Mouse (Mus musculus) forebrain, embryonic 16.5 days (tissue): ENCODE data around the gene Prkch. TPM values are rescaled to one million over a fixed set of nuclear protein-coding genes. Genes with fewer than 3 reads are reported as not detected.

Experiments used
- ATAC-seq: fragments of 200-750 bp; cut with Nextera tagmentation; 2 replicates; pipeline ENCODE4 v1.8.0; 2017; ENCODE audit warnings: mild to moderate bottlenecking, moderate library complexity
- H3K27ac ChIP-seq: fragments of 300-500 bp; sonication (generic); 2 replicates; pipeline ENCODE4 v1.5.1; 2014; ENCODE audit warnings: low read length, control low read depth
- H3K27me3 ChIP-seq: fragments of 300-500 bp; sonication (generic); replicated peaks from 2 replicates; pipeline ENCODE4 v1.6.1; 2014; ENCODE audit warnings: low read length; ENCODE audit not compliant: control insufficient read depth, insufficient read depth
- H3K36me3 ChIP-seq: fragments of 300-500 bp; sonication (generic); 2 replicates; pipeline ENCODE4 v1.6.1; 2014; ENCODE audit not compliant: control insufficient read depth, insufficient read depth
- H3K4me1 ChIP-seq: fragments of 300-500 bp; sonication (generic); replicated peaks from 2 replicates; pipeline ENCODE4 v1.6.1; 2014; ENCODE audit warnings: low read length; ENCODE audit not compliant: control insufficient read depth, insufficient read depth
- H3K4me2 ChIP-seq: fragments of 300-500 bp; sonication (generic); 2 replicates; pipeline ENCODE4 v1.6.1; 2014; ENCODE audit warnings: mild to moderate bottlenecking, low read length, control low read depth
- H3K4me3 ChIP-seq: fragments of 300-500 bp; sonication (generic); replicated peaks from 2 replicates; pipeline ENCODE4 v1.5.1; 2014; ENCODE audit warnings: mild to moderate bottlenecking, low read length, control low read depth
- H3K9ac ChIP-seq: fragments of 300-500 bp; sonication (generic); replicated peaks from 2 replicates; pipeline ENCODE4 v1.6.1; 2014; ENCODE audit warnings: low read depth, low read length, control low read depth
- H3K9me3 ChIP-seq: fragments of 300-500 bp; sonication (generic); 2 replicates; pipeline ENCODE4 v1.6.1; 2016; ENCODE audit warnings: low read length; ENCODE audit not compliant: control insufficient read depth
- WGBS: fragments of 180-500 bp; shearing (Covaris S2); extraction: QIAGEN DNeasy Blood & Tissue Kit; methylation state at CpG from one replicate; pipeline ENCODE4 v1.1.7; 2014; 5-methylcytosine and 5-hydroxymethylcytosine counted together
- polyA plus RNA-seq: library from polyadenylated mRNA; unstranded; fragments of >200 nt; fragmentation: Nextera tagmentation; extraction: Ambion mirVana; gene quantifications from 2 replicates; pipeline ENCODE4 v1.2.1, GENCODE M21; 2015

Prkch gene
- polyA plus RNA-seq, 1 experiment from 2014 or later, result 4.3 TPM

DNA sequence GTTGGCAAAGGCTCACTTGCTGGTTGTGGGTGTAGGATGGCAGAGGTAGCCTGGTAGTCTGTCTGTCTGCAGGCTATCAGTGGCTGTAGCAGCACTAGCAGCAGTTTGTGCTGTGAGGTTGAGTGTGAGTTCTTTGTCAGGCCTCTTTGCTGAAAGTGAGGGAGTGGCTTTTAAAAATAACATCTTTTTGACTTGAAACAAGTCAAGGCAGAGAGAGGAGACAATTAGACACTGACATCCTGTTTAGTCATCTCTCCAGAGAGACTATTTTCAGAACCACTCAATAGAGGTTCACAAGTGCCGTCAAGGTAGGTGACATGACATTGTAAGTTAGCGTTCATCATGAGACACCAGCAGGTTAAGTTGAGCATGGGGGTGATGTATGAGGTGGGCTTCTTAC lies 63.1 kb downstream of the Prkch start:
- H3K9me3 ChIP-seq, result no peaks in the 10 kb centered on the region
- no peak overlapping the region for H3K4me2 ChIP-seq
- 91% methylated on average over 2 of the region's 2 CpGs for WGBS
- ATAC-seq, result no peak
- H3K9ac ChIP-seq, result no peak overlapping the region
- H3K27me3 ChIP-seq, result no peaks in the 10 kb centered on the region
- H3K4me1 ChIP-seq, result no peaks in the 10 kb centered on the region
- no peak overlapping the region for H3K4me3 ChIP-seq
- H3K36me3 ChIP-seq, result no peaks in the 10 kb centered on the region
- no peak overlapping the region for H3K27ac ChIP-seq

DNA sequence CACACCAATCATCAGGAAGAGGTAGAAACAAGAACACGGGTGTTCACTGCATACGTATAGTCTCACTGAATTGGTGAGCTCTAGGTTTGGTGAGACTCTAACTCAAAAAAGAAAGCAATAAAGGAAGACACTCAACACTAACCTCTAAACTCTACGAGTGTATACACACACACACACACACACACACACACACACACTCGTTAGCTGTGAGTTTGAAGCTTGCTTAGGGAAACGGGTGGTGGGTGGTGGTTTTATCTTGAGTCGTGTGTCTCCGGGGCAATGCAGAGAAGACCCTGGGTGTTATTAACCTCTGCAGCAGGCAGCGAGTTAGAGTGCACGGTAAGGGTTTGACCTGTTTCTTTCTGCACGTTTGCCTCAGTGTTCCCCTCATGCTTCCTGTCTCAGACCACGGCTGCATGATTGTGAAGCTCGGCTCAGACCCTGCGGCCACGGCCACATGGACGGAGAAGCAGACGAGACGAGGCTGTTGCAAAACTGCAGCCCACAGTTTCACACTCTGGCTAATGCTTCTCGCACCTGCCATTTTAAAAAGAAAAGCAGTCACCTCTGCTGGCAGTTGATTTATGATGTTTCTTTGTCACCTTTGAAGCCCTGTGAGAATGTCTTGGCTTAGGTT lies 72.1 kb downstream of the Prkch start:
- H3K9ac ChIP-seq, result no peak overlapping the region
- no peak overlapping the region for H3K27ac ChIP-seq
- WGBS, result 74% methylated on average over 18 of the region's 18 CpGs
- no peak overlapping the region for H3K4me3 ChIP-seq
- H3K27me3 ChIP-seq, result no peaks in the 10 kb centered on the region
- H3K4me2 ChIP-seq, result no peak overlapping the region
- H3K9me3 ChIP-seq, result no peaks in the 10 kb centered on the region
- no peak for ATAC-seq
- H3K36me3 ChIP-seq, result no peaks in the 10 kb centered on the region
- H3K4me1 ChIP-seq, result no peaks in the 10 kb centered on the region

DNA sequence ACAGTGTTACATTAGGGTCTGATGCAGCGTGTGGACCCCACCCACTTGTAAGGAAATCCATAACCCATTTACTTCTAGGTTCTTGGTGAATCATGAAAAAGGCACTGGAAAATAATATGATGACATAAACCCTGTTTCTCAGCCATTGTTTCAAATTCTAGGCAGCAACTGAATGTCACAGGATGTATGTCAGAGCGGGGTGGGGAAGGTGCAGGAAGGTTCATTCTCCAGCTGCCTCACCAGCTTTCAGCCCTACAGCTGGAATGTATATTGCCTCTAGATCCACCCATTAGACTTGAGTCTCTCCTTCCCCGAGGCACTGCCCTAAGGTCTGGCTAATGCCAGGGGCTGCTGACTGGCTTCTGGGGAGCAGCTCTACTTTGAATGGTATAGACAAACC lies 78.8 kb downstream of the Prkch start:
- no peaks in the 10 kb centered on the region for H3K9me3 ChIP-seq
- H3K4me1 ChIP-seq, result no peaks in the 10 kb centered on the region
- no peak overlapping the region for H3K4me2 ChIP-seq
- no peaks in the 10 kb centered on the region for H3K27me3 ChIP-seq
- H3K27ac ChIP-seq, result no peak overlapping the region
- 82% methylated on average over 3 of the region's 3 CpGs for WGBS
- no peak overlapping the region for H3K4me3 ChIP-seq
- H3K36me3 ChIP-seq, result no peaks in the 10 kb centered on the region
- H3K9ac ChIP-seq, result no peak overlapping the region
- no peak for ATAC-seq

DNA sequence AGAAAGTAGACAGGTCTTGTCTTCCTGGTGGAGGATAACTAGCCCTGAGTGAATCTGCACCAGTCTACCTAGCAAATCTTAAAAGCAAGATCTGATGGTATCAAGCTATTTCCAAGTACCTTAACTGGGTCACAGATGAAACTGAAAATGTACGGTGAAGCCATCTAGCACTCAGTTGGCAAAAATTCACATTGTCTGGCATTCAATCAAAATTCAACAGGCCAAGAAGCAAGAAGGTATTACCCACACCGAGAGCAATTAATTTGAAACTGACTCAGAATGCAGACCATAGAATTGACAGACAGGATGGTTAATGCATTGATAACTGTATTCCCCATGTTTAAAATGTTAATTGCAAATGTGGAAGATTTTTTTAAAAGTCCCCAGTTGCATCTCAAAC lies 82.1 kb downstream of the Prkch start:
- H3K9me3 ChIP-seq, result no peaks in the 10 kb centered on the region

GRCm38 (mm10) chr12:73667607-73668006 lies 83.0 kb downstream of the Prkch start:
- no peak overlapping the region for H3K9ac ChIP-seq
- H3K36me3 ChIP-seq, result no peaks in the 10 kb centered on the region
- H3K27ac ChIP-seq, result no peak overlapping the region
- no peaks in the 10 kb centered on the region for H3K27me3 ChIP-seq
- no peak overlapping the region for H3K4me2 ChIP-seq
- no peak for ATAC-seq
- H3K9me3 ChIP-seq, result no peaks in the 10 kb centered on the region
- 78% methylated on average over 7 of the region's 7 CpGs for WGBS
- peaks cover 9% of the 10 kb centered on the region for H3K4me1 ChIP-seq
- H3K4me3 ChIP-seq, result no peak overlapping the region

More for the DNA sequence above, 82.1 kb downstream of the Prkch start:
- no peak overlapping the region for H3K9ac ChIP-seq
- no peaks in the 10 kb centered on the region for H3K27me3 ChIP-seq
- no peak overlapping the region for H3K4me2 ChIP-seq
- H3K4me1 ChIP-seq, result peaks cover 4% of the 10 kb centered on the region
- no peak for ATAC-seq
- H3K27ac ChIP-seq, result no peak overlapping the region
- no peak overlapping the region for H3K4me3 ChIP-seq
- H3K36me3 ChIP-seq, result no peaks in the 10 kb centered on the region
- WGBS, result 66% methylated on average over 2 of the region's 2 CpGs

DNA sequence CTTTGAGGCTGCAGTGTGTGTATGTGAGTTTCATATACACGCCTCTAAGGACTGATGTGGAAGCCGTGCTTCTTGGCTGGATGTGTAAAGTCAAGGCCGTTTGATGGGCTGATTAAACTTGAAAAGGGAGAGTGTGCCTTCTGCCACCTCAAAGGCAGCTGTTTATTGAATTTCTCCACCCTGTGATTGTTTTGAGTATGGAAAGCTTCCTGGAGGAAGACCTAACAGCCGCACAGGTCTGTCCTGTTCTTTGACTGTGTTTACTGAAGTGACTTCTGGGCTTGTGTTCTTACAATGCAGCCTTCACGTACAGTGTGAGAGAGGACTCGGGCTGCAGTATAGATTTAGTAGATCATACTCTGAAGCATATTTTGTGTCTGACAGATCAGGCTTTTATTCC lies 86.1 kb downstream of the Prkch start:
- no peaks in the 10 kb centered on the region for H3K27me3 ChIP-seq
- no peak overlapping the region for H3K4me2 ChIP-seq
- 78% methylated on average over 6 of the region's 6 CpGs for WGBS
- H3K9me3 ChIP-seq, result no peaks in the 10 kb centered on the region
- H3K27ac ChIP-seq, result no peak overlapping the region
- H3K9ac ChIP-seq, result no peak overlapping the region
- H3K4me1 ChIP-seq, result peaks cover 13% of the 10 kb centered on the region
- ATAC-seq, result no peak; the same call in 1 of the 2 replicates
- H3K4me3 ChIP-seq, result no peak overlapping the region
- no peaks in the 10 kb centered on the region for H3K36me3 ChIP-seq

DNA sequence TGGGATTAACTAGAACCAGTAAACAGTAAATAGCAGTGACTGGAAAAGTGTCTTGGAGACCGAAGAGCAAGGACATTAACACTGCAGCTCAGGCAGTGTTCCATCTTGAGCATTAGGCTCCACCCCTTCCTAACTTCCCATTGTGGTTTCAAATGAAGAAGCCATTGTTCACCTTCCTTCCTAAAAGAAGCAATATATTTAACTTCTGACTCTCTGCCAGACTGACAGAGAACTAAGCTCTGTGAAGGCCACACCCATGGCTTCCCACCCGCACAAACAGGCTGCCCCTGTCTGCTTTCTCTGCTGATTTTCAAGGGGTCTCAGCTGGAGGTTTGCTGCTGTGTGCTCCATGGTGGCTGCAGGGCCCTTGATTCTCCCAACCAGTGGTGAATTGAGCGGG lies 86.9 kb downstream of the Prkch start:
- WGBS, result 26% methylated on average over 3 of the region's 3 CpGs

DNA sequence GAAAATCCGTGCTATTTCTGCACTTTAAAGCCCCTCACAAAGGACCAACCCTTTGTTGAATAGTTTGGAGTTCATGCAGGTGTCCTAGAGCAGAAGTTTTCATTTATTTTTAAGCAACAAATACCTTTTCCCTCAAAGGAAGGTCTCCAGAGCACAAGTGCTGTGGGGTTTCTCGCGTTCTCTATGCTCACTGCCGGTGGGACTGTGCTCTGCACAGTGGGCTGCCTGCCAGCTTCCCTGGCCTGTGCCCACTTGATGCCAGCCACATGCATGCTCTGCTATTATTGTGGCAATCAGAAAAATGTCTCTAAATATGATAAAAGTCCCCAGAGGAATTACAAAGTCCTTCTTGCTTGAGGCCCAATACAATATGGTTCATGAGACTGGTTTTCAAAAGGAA lies 87.4 kb downstream of the Prkch start:
- no peaks in the 10 kb centered on the region for H3K36me3 ChIP-seq
- H3K9ac ChIP-seq, result no peak overlapping the region; the same call in 1 of the 2 replicates
- H3K4me1 ChIP-seq, result peaks cover 13% of the 10 kb centered on the region
- H3K27me3 ChIP-seq, result no peaks in the 10 kb centered on the region
- H3K4me3 ChIP-seq, result no peak overlapping the region
- H3K27ac ChIP-seq, result no peak overlapping the region
- no peak overlapping the region for H3K4me2 ChIP-seq
- 12% methylated on average over 4 of the region's 4 CpGs for WGBS
- H3K9me3 ChIP-seq, result no peaks in the 10 kb centered on the region
- ATAC-seq, result peak; percentile 66

More for the DNA sequence above, 86.9 kb downstream of the Prkch start:
- H3K27me3 ChIP-seq, result no peaks in the 10 kb centered on the region
- H3K27ac ChIP-seq, result peak overlapping the region; percentile 29; the same call in 1 of the 2 replicates
- no peak overlapping the region for H3K4me3 ChIP-seq
- H3K9ac ChIP-seq, result no peak overlapping the region; the same call in 1 of the 2 replicates
- ATAC-seq, result peak; percentile 44; the same call in 1 of the 2 replicates
- H3K9me3 ChIP-seq, result no peaks in the 10 kb centered on the region
- no peak overlapping the region for H3K4me2 ChIP-seq
- H3K36me3 ChIP-seq, result no peaks in the 10 kb centered on the region
- peaks cover 13% of the 10 kb centered on the region for H3K4me1 ChIP-seq

GRCm38 (mm10) chr12:73673783-73674182 lies 89.2 kb downstream of the Prkch start:
- Histone ChIP-seq H3K27ac (no peak overlapping the region), H3K36me3 (no peaks in the 10 kb centered on the region), H3K4me2 (no peak overlapping the region), H3K9me3 (no peaks in the 10 kb centered on the region), H3K4me3 (no peak overlapping the region), H3K4me1 (peaks cover 13% of the 10 kb centered on the region), H3K9ac (no peak overlapping the region), H3K27me3 (no peaks in the 10 kb centered on the region)
- no peak for ATAC-seq
- 82% methylated on average over 7 of the region's 7 CpGs for WGBS

- H3K9ac ChIP-seq, result no peak overlapping the region
- no peak overlapping the region for H3K4me3 ChIP-seq
- no peaks in the 10 kb centered on the region for H3K27me3 ChIP-seq
- ATAC-seq, result no peak
- H3K4me1 ChIP-seq, result peaks cover 13% of the 10 kb centered on the region
- no peaks in the 10 kb centered on the region for H3K9me3 ChIP-seq
- no peak overlapping the region for H3K4me2 ChIP-seq
- 46% methylated on average over 4 of the region's 4 CpGs for WGBS
- no peaks in the 10 kb centered on the region for H3K36me3 ChIP-seq
- no peak overlapping the region for H3K27ac ChIP-seq
Observed at GRCm38 (mm10) chr12:73675212-73675611, 90.6 kb downstream of the Prkch start.
